Mouse (Mus musculus): ENCODE results near the gene Cldn7. TPM values are rescaled to one million over a fixed set of nuclear protein-coding genes. Genes with fewer than 3 reads are reported as not detected.

Gene Cldn7
- total RNA-seq, 2 experiments from 2014 or later: not detected

DNA sequence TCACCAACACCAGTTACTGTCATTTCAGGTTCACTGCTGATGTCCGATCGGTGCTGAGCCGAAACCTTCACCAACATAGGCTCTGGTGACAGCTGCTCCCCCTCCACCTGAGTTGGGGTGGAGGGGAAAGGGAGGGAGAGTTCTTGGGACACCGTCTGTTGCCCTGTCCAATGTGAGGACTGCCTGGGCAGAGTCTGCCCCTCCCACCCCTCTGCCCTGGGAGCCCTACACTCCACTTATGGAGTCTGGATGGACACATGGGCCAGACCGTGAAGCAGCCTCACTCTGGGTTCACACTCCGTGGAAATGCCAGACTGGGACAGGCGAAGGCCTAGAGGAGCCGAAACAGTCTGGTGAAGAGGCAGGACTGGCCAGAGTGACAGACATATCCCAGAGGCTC is 25.4 kb downstream of the Cldn7 start:
- DNase-seq (ENCODE audit: low spot score in 2 of 2): no peak

DNA sequence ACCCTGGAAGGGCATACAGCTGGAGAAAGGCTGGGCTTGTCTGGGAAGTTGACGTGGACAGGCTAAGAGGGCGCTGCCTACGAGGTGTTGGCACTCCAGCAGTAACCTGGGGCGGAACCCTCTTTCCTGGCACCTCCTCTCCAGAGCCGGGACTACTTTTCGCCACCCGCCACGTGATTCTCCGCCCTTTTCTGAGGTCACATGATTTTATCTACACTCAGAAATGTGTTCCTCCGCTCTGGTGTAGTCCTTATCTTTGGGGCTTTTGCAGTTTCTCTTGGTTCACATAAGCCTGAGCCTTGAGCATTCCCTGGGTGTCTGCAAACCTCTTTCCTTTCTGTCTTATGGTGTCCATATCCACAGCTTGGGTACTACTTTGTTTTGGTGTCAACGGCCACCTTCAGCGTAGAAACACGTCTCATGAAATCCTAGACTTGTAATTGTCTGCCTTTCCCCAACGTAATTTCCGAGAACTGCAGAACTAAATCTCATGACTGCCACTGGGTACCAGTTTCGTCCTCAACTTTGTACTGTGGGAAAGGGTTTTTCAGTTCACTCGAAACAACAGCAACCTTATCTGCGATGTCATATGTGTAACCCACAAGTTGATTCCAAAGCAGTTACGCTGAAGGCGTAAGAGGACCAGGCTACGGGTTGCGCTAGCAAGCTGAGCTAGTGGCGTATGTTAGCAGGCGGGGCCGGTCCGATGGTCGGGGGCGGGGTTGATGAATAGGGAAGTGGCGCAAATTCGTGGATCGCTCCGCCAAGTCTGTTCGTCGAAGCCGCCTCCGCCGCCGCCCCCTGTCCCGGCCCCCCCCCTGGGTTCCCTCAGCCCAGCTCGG is 26.5 kb downstream of the Cldn7 start, which contains the start of gene Gabarap:
Gene Gabarap (plus strand): TSS at position 294 of the 842 bp plus-strand sequence.
- DNase-seq (ENCODE audit: low spot score in 2 of 2): peak; percentile 95 to 96

DNA sequence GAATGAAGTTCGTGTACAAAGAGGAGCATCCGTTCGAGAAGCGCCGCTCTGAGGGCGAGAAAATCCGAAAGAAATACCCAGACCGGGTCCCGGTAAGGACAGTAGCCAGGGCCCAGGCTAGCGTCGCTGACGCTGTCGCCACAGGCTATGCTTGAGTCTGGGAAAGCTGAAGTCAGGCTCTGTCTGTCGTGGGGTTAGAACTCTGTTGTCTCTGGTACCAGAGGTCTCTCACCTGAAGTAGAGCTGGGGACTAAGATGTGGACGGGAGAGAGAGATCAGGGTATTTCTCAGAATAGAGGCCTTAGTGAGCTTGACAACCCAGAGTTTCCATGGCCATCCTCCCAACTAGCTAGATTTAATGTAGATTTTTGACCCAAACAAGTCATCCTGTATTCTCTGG is 27.1 kb downstream of the Cldn7 start:
- no peak for DNase-seq (ENCODE audit: low spot score in 2 of 2)

DNA sequence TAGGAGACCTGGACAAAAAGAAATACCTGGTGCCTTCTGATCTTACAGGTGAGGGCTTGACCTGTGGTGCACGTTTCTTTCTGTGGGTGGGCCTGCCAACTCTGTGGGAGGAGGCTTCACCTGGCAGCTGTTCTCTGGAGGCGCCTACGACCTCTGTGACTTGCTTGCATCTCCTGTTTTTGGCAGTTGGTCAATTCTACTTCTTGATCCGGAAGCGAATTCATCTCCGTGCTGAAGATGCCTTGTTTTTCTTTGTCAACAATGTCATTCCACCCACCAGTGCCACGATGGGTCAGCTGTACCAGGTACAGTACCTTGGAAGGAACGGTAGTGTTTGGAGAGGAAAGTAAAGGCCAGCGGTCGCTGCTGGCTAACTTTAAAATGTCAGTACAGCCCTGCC is 27.8 kb downstream of the Cldn7 start:
- no peak for DNase-seq (ENCODE audit: low spot score in 2 of 2)

DNA sequence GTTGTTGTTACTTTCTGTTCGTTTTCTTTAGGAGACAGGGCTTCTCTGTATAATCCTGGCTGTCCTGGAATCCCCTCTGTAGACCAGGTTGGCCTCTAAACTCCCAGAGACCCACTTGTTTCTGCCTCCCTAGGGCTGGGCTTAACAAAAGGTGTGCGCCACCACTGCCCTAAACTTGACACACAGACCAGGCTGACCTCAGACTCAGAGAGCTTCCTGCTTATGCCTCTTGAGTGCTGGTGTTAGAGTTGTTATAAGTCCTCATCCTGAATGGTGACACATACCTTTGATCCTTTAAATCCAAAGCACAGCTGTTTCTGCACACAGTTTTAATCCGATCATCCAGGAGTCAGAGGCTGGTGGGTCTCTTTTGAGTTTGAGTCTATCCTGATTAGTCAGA is 28.4 kb downstream of the Cldn7 start:
- no peak for DNase-seq (ENCODE audit: low spot score in 2 of 2)

DNA sequence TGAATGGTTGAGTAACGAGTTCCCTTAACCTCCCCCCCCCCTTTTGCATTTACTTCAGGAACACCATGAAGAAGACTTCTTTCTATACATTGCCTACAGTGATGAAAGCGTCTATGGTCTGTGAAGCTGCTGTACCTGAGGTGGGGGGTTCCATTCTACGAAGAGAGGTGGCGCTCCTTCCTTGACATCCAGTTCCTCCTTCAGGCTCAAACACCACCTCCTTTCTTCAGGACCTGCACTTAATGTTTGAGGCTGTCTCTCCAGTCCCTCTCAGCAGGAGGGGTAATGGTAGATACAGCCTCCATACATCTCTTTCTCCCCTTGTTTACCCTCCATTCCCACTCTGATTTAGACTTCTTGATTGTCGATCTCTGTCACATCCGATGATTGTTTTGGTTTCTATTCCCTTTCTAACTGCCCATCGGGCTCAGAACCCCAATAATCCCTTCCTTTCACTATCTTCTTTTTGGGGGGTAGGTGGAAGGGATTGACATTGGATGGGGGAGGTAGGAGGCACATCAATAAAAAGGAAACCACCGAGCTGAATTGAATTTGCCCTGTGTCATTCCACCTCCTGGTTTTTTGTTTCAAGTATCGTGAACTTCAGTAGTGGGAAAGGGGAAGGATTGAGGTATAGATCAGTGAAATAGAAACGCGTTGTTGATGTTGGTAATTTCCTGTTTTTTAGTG is 30.0 kb downstream of the Cldn7 start:
- no peak for DNase-seq (ENCODE audit: low spot score in 2 of 2)

DNA sequence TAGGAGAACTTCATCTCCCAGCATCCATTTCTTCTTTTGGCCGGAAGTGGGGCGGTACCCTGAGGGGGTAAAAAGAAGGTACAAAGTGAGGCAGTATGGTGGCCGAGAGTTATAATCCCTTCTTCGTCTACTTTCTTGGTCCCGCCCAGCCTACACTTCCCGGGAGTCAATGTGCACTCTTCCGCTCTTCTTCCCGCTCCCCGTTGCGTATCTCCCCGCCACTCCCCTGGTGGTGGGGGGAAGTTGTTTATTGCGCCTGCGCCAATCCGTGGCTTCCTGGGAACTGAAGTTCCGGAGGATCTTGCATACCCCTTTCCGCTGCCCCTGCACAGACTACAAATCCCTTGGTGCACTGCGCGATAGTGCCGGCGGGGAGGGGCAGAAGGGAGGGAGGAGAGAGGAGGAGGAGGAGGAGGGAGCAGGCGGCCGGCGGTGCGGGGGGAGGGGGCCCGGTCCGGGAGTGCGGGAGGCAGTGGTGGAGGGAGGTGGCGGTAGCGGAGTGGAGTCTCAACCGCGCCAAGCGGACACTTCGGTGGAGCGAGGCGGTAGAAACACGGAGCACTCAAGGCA is 30.9 kb downstream of the Cldn7 start, which contains the start of gene Phf23:
Gene Phf23 (plus strand): TSS at position 387 of the 570 bp plus-strand sequence.
- DNase-seq (ENCODE audit: low spot score in 2 of 2): peak; percentile 95 to 97

DNA sequence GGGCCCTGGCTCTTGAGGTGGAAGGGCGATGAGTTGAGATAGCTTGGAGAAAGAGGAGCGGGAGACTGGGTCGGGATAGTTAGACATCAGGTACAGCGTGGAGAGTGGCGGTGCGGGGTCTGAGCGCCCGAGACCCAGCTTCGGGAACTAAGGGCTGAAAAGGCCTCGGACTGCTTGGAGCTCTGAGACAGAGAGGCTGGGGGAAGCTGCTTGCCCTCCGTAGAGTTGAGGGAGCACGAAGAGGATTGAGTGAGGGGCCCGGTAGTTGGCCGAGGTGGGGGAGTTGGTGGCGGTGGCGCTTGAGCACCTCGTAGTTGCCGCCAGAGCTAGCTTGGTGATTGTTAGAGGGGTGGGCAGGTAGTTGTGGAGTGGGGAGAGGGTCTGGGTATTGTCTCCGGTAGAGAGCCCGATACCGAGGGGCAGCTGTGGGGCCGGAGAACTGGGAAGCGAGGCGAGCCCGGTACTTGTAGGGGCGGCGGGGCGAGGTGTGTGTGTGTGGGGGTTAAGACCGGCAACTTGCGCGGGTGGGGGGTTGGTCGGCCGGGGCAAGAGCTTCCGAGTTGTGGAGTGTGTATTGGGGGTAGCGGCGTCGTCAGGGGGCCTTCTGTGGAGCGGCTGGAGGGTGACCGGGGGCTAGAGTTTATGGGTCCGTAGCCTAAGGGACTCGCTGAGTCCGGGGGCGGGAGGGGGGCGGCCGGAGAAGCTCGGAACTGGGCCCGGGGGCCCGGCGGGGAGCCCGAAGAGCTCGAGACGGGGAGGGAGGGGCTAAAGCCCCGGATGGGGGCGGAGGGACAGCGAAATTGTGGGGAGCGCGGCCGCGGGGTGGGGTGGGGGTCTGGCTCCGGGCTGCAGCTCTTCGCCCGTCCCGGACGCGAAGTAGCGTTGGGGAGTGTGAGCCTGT is 31.8 kb downstream of the Cldn7 start:
- DNase-seq (ENCODE audit: low spot score in 2 of 2): peak in 1 of 2 experiments; percentile 34

DNA sequence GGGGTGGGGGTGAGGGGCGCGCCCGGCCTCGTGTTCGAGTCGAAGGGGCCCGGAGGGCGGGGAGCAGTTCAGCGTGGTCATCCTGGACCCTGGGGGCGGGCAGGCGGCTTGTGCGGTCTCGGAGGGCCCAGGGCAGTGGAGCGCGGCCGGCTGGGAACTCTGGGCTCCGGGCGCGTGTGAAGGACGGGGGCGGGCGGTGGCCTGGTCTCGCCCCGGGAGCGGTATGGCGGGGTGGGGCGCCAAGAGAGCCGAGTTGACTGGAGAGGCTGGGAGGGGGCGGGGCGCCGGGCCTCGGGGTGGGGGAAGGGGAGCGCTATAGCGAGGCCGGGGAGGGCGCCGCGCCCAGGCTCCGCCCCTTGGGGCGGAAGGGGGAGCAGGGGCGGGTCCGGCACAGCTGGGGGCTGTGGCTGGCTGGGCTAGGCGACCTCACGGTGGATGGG is 32.5 kb downstream of the Cldn7 start:
- peak; percentile 63 to 69 for DNase-seq (ENCODE audit: low spot score in 2 of 2)

DNA sequence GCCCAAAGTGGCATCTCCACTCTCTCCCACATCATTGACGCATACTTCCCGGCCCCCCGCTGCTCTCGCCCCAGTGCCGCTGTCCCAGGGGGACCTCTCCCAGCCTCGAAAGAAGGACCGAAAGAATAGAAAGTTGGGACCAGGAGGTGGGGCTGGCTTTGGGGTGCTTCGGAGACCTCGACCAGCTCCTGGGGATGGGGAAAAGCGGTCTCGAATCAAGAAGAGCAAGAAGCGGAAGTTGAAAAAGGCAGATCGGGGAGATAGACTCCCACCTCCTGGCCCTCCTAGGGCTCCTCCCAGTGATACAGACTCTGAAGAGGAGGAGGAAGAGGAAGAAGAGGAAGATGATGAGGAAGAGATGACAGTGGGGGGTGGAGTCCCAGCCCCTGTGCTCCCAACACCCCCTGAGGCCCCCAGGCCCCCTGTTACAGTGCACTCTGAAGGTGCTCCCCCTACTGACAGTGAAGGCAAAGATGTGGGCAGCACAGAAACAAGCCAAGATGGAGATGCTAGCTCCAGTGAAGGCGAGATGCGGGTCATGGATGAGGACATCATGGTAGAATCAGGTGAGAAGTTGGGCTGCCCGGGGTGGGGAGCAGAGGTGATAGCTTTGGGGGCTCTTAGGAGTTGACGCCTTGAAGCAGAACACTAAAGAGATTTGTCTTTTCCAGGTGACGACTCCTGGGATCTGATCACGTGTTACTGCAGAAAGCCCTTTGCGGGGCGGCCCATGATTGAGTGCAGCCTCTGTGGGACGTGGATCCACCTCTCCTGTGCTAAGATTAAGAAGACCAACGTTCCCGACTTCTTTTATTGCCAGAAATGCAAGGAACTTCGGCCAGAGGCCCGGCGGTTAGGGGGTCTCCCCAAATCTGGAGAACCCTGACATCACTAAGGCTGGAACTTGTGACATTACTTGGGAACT is 34.2 kb downstream of the Cldn7 start:
- peak in 1 of 2 experiments; percentile 3 for DNase-seq (ENCODE audit: low spot score in 2 of 2)

DNA sequence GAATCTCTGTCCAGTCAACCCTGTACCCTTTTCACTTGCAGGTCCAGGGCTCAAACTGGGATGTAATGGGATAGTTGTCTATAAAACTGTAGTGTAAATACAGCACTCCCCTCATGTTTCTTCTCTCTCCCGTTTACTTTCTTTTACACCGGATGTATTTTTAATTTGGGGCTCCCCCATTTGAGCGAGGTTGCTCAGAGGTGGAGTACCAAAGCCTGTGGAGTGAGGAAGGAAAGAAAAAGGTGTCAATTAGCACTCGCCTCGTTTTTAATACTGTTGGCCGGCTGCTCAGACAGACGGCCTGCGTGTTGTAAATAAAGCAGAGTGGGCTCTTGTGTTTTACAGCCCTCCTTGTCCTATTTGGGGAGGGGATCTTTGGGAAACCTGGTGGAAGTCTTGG is 35.1 kb downstream of the Cldn7 start:
- no peak for DNase-seq (ENCODE audit: low spot score in 2 of 2)

DNA sequence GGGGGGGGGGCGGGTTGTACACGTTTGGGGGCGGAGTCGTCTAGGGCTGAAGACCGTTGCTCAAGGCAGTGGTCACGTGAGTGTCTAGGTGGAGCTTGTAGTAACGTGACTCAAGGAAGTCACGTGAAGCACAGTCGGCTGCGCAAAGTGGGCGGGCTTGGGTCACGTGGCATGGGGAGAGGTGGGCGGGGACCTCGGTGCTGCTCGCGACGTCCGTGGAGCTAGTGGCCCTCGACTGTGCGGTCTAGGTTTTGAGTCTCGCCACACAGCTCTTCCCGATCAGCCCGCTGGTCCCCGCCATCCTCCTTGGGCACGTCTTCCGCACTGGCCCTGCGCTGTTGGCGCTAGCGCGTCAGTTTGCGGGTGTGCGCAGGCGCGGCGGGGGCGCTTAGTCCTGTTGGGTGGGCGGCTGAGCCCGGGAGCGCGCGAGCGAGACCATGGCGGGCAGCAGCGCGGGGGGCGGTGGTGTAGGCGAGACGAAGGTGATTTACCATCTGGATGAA is 35.9 kb downstream of the Cldn7 start, which contains the start of gene Dvl2:
Gene Dvl2 (plus strand): TSS at position 200 of the 503 bp plus-strand sequence.
- DNase-seq (ENCODE audit: low spot score in 2 of 2): peak; percentile 84 to 88

DNA sequence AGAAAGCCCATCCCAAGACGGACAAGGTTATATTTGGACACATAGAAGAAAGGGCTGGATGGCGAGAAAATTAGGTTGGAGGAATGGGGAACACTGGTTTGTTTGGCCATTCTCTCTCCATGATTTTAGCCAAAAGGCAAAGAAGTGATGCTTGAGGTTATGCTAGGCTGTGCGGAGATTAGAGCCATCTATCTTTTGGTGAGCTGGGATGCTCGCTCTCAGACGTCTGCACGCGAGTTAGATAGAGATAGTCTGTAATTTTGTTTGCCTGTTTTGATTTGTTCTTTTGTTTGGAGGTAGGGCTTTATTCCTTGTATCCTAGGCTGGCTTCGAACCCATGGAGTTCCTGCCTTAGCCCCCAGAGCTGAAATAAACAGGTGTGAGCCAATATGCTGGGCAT is 36.6 kb downstream of the Cldn7 start:
- no peak for DNase-seq (ENCODE audit: low spot score in 2 of 2)

DNA sequence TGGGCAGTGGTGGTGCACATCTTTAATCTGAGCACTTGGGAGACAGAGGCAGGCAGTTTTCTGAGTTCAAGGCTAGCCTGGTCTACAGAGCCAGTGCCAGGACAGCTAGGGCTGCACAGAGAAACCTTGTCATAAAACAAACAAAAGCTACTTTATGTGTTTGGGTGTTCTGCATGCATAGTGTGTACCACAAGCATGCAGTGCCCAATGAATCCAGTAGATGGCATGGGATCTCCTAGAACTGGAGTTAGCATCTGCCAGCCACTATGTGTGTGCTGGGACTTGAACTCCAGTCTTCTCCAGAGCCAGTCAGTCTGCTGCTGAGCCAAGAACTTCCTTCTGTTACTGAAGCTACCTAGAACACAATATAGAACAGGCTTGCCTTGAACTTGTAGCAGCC is 37.3 kb downstream of the Cldn7 start:
- DNase-seq (ENCODE audit: low spot score in 2 of 2): peak in 1 of 2 experiments; percentile 3

DNA sequence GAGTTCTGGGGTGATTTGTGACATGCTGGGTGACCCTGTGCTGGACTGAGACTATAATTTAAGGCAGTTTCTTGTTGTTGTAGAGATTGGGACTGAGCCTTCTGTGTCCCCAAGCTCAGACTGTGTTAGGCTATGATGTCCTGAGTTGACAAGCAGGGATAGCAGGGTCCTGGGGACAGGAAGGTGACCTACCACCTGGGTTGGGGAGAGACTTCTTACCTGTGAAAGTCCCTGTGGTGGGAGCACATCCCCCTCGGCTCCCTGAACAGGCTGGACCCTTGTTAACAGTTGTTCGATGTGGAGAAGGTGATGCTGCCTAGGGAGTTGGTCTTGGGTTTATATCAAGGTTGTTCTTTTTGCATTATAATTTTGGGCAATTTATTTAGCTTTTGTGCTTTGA is 37.9 kb downstream of the Cldn7 start:
- DNase-seq (ENCODE audit: low spot score in 2 of 2): no peak

DNA sequence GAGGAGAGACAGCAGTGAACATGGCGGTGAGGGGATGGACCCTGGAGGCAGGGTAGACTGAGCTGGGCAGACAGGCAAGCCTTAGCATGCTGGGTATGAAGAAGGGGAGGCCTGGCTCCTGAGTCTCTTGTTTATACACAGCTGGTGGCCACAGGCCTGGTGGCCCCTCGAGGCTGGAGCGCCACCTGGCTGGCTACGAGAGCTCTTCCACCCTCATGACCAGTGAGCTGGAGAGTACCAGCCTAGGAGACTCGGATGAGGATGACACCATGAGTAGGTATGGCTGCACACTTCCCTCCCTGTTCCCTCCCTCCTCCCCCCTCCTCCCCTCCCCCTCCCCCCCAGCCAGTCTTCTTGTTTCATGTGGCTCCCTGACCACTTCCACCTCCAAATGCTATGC is 40.9 kb downstream of the Cldn7 start:
- DNase-seq (ENCODE audit: low spot score in 2 of 2): no peak

DNA sequence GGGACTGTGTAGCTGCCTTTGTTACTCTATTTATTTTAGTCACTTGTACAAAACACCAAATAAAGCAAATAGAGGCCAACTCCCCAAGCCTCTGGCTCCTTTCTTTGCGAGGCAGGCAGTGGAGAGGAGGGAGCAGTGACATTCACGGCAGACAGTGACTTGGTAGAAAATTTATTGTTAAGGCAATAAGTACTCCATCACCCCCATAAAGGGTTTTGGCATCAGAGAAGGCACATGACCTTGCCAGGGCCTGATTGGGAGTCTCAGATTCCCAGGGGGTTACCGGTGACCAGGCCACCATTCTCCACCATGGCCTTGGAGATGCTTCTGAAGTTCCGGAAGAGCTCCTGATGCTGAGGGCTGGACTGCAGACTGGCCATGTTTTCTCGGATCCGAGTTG is 45.5 kb downstream of the Cldn7 start:
- peak in 1 of 2 experiments; percentile 1 for DNase-seq (ENCODE audit: low spot score in 2 of 2)

DNA sequence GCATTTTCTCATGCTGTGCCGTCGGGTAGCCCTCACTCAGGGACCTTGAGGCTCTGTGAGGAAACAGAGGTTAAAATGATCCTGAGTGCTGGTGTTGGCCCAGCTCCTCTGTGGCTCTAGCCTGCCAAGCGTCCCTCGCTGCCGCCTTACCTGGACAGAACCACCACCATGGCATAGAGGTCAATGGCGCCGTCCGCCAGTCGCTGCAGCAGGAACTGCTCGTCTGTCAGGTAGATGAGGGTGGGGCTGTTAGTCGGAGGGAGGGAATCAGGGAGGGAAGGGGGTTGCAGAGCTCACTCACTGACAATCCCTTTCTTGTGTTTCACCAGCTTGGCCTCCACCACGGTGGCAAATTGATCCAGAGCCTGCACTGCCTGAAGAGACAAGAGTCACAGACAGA is 46.0 kb downstream of the Cldn7 start:
- DNase-seq (ENCODE audit: low spot score in 2 of 2): peak in 1 of 2 experiments; percentile 3

DNA sequence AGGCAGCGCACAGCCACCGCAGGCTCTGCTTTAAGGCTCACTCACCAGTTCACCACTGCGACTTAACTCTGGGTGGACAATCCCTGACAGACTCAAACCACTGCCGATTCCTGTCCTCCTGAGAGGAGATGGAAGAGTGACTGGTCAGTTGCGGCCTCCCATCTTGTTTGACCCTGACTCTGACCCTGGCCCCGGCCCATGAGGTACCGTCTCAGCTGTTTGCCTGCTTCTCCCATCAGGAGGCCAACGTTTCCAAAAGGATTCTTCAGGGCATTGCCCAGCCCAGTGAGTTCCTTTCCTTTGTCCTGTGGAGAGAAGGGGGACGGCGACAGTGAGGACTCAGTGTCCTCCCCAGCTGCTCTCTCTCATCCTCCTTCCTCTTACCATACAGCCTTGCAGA is 46.4 kb downstream of the Cldn7 start:
- peak in 1 of 2 experiments; percentile 1 for DNase-seq (ENCODE audit: low spot score in 2 of 2)

Measured in left cerebral cortex, adult 18-20 months (tissue).